Mouse (Mus musculus) CH12.LX (cell line): ENCODE measurements around the gene Slc9a3r2. TPM values are rescaled to one million over a fixed set of nuclear protein-coding genes. Genes with fewer than 3 reads are reported as not detected.

Source experiments
- DNase-seq: peaks from one replicate; pipeline ENCODE4 v3.0.0-alpha.2; 2013; ENCODE audit errors: extremely low read depth
- H3K27ac ChIP-seq: 2 replicates; pipeline ENCODE4 v1.5.1; 2012; ENCODE audit warnings: low read depth, mild to moderate bottlenecking, control low read depth, moderate library complexity; ENCODE audit not compliant: insufficient read depth
- H3K27me3 ChIP-seq: replicated peaks from 2 replicates; pipeline ENCODE3; 2012; ENCODE audit warnings: inconsistent platforms
- H3K36me3 ChIP-seq, 2 experiments: replicated peaks in 1 of 2; 2 replicates each; pipeline versions ENCODE3 to v1.6.1; 2012; ENCODE audit warnings: inconsistent platforms in 1 of 2, low read length in 1 of 2, mild to moderate bottlenecking in 1 of 2, mixed read lengths in 1 of 2, moderate library complexity in 1 of 2; ENCODE audit not compliant: control insufficient read depth in 1 of 2, insufficient read depth in 1 of 2
- H3K4me1 ChIP-seq, 2 experiments: 2 replicates each; pipeline ENCODE4 v1.6.1; 2012; ENCODE audit warnings: inconsistent platforms in 1 of 2, moderate library complexity in 1 of 2; ENCODE audit not compliant: insufficient read depth in 2 of 2, control insufficient read depth in 1 of 2
- H3K4me2 ChIP-seq: 2 replicates; pipeline ENCODE4 v1.6.1; 2012; ENCODE audit warnings: low read depth, mild to moderate bottlenecking, control low read depth; ENCODE audit not compliant: poor library complexity, insufficient read depth, severe bottlenecking
- H3K4me3 ChIP-seq, 3 experiments: fragments of 150-350 bp in 1 of 3; sonication (generic) in 1 of 3; replicated peaks in 1 of 3; 2 replicates each; pipeline versions ENCODE3 to v1.5.1; 2011 to 2012; ENCODE audit warnings: low read depth in 2 of 3, low read length in 2 of 3, mild to moderate bottlenecking in 2 of 3, moderate library complexity in 2 of 3, control low read depth in 1 of 3, improper control_type of control experiment in 1 of 3, inconsistent platforms in 1 of 3, mixed read lengths in 1 of 3; ENCODE audit not compliant: poor library complexity in 1 of 3
- H3K79me2 ChIP-seq: replicated peaks from 2 replicates; pipeline ENCODE4 v1.6.1; 2012; ENCODE audit warnings: mild to moderate bottlenecking, moderate library complexity; ENCODE audit not compliant: control insufficient read depth, poor library complexity, insufficient read depth, severe bottlenecking; ENCODE audit errors: extremely low read depth
- H3K9ac ChIP-seq: 2 replicates; pipeline ENCODE4 v1.6.1; 2012; ENCODE audit warnings: low read depth, mild to moderate bottlenecking, control low read depth, moderate library complexity; ENCODE audit not compliant: insufficient read depth
- H3K9me3 ChIP-seq: replicated peaks from 2 replicates; pipeline ENCODE3; 2012; ENCODE audit warnings: low read length, inconsistent platforms, mixed read lengths
- CHD2 ChIP-seq: IDR thresholded peaks from 2 replicates; pipeline ENCODE4 v1.6.1; 2011; ENCODE audit warnings: low read length, improper control_type of control experiment
- E2F4 ChIP-seq: IDR thresholded peaks from 2 replicates; pipeline ENCODE4 v1.6.1; 2011; ENCODE audit warnings: low read depth, low read length, improper control_type of control experiment; ENCODE audit not compliant: insufficient replicate concordance
- GABPA ChIP-seq: IDR thresholded peaks from 2 replicates; pipeline ENCODE4 v1.6.1; 2012; ENCODE audit warnings: low read depth, low read length, improper control_type of control experiment, inconsistent platforms; ENCODE audit not compliant: insufficient replicate concordance
- IRF4 ChIP-seq: IDR thresholded peaks from 2 replicates; pipeline ENCODE4 v1.6.1; 2014; ENCODE audit warnings: low read depth, mild to moderate bottlenecking, inconsistent platforms, low read length, improper control_type of control experiment
- MAZ ChIP-seq: IDR thresholded peaks from 2 replicates; pipeline ENCODE4 v1.6.1; 2012; ENCODE audit warnings: low read depth, mild to moderate bottlenecking, inconsistent platforms, low read length, improper control_type of control experiment, moderate library complexity
- NELFE ChIP-seq: IDR thresholded peaks from 2 replicates; pipeline ENCODE4 v1.6.1; 2011; ENCODE audit warnings: low read depth, low read length, improper control_type of control experiment
- POLR2A ChIP-seq: IDR thresholded peaks from 2 replicates; pipeline ENCODE4 v1.6.1; 2011; ENCODE audit warnings: low read depth, mild to moderate bottlenecking, improper control_type of control experiment, low read length
- POLR2AphosphoS2 ChIP-seq: IDR thresholded peaks from 2 replicates; pipeline ENCODE4 v1.6.1; 2011; ENCODE audit warnings: low read depth, low read length, improper control_type of control experiment
- SIN3A ChIP-seq: IDR thresholded peaks from 2 replicates; pipeline ENCODE4 v1.6.1; 2012; ENCODE audit warnings: low read length, improper control_type of control experiment, inconsistent platforms
- SMC3 ChIP-seq: IDR thresholded peaks from 2 replicates; pipeline ENCODE4 v1.6.1; 2011; ENCODE audit warnings: low read depth, low read length, improper control_type of control experiment
- TCF12 ChIP-seq: IDR thresholded peaks from 2 replicates; pipeline ENCODE4 v1.6.1; 2014; ENCODE audit warnings: low read depth, mild to moderate bottlenecking, inconsistent platforms, low read length, improper control_type of control experiment
- USF2 ChIP-seq: conservative IDR thresholded peaks from 2 replicates; pipeline ENCODE4 v1.6.1; 2011; ENCODE audit warnings: low read depth, low read length, improper control_type of control experiment
- ZC3H11A ChIP-seq: IDR thresholded peaks from 2 replicates; pipeline ENCODE4 v1.6.1; 2012; ENCODE audit warnings: low read depth, mild to moderate bottlenecking, inconsistent platforms, low read length, improper control_type of control experiment
- ZKSCAN1 ChIP-seq: IDR thresholded peaks from 2 replicates; pipeline ENCODE4 v1.6.1; 2012; ENCODE audit warnings: low read depth, inconsistent platforms, low read length, improper control_type of control experiment, borderline replicate concordance
- ZMIZ1 ChIP-seq: IDR thresholded peaks from 2 replicates; pipeline ENCODE4 v1.6.1; 2012; ENCODE audit warnings: low read depth, mild to moderate bottlenecking, inconsistent platforms, low read length, improper control_type of control experiment
- ZNF384 ChIP-seq: IDR thresholded peaks from 2 replicates; pipeline ENCODE4 v1.6.1; 2012; ENCODE audit warnings: low read depth, low read length, improper control_type of control experiment, inconsistent platforms
- dilution Hi-C: fragments of 300-500 bp; cut with MboI; formaldehyde crosslinking; loops from 2 replicates; pipeline ENCODE4 v1.14.3; 2020; ENCODE audit warnings: low sequenced_read_pairs; ENCODE audit not compliant: extremely low pct_unique_long_range_greater_than_20kb, extremely low pct_ligation_motif_present
- in situ Hi-C: fragments of 300-500 bp; cut with MboI; formaldehyde crosslinking; loops from 3 replicates; pipeline ENCODE4 v1.14.3; 2019; ENCODE audit warnings: low sequenced_read_pairs, low pct_ligation_motif_present, low pct_unique_long_range_greater_than_20kb, mixed read lengths
- polyA plus RNA-seq: library from polyadenylated mRNA; unstranded; fragments of >175 nt; gene quantifications from 2 replicates; pipeline ENCODE4 v1.2.1, GENCODE M21; 2012; ENCODE audit warnings: low read depth; ENCODE audit not compliant: insufficient read length
- total RNA-seq, 2 experiments: library from RNA; depleted of rRNA; stranded (reverse); fragments of 300-350 nt in 1 of 2; fragments of >200 nt in 1 of 2; gene quantifications; 2 replicates each; pipeline ENCODE4 v1.2.3; 2012 to 2014

Gene Slc9a3r2
- total and polyA plus RNA-seq, 3 experiments: 2.1 to 5.5 (median 4.8) TPM

GRCm38 (mm10) chr17:24636781-24637481 is 13.2 kb downstream of the Slc9a3r2 start:
- TF ChIP-seq ZC3H11A (no peak), ZNF384 (no peak), SIN3A (no peak), IRF4 (no peak), POLR2A (no peak), E2F4 (no peak), ZKSCAN1 (no peak), SMC3 (no peak), NELFE (no peak)
- no peaks in the 10 kb centered on the region for H3K27me3 ChIP-seq
- no peaks in the 10 kb centered on the region for H3K79me2 ChIP-seq
- dilution Hi-C loops (no loop called here), in situ Hi-C loops (no loop called here)
- peaks cover 0 to 60% of the 10 kb centered on the region in 2 experiments for H3K36me3 ChIP-seq
- no peak overlapping the region for H3K9ac ChIP-seq
- H3K9me3 ChIP-seq: no peaks in the 10 kb centered on the region
- no peak overlapping the region for H3K4me2 ChIP-seq
- no peak overlapping the region for H3K4me3 ChIP-seq
- no peak overlapping the region for H3K27ac ChIP-seq
- H3K4me1 ChIP-seq: peaks cover 3 to 45% of the 10 kb centered on the region in 2 experiments; a peak in 2 of 4 replicates
- DNase-seq: no peak

GRCm38 (mm10) chr17:24635694-24636093 is 14.4 kb downstream of the Slc9a3r2 start:
- H3K27ac ChIP-seq: no peak overlapping the region
- in situ Hi-C loops (no loop called here), dilution Hi-C loops (no loop called here)
- H3K9ac ChIP-seq: no peak overlapping the region
- DNase-seq: no peak
- H3K4me3 ChIP-seq: no peak overlapping the region
- peaks cover 6 to 50% of the 10 kb centered on the region in 2 experiments; a peak in 3 of 4 replicates for H3K4me1 ChIP-seq
- no peaks in the 10 kb centered on the region for H3K79me2 ChIP-seq
- no peaks in the 10 kb centered on the region for H3K27me3 ChIP-seq
- TF ChIP-seq GABPA (no peak), POLR2A (no peak), TCF12 (no peak), ZMIZ1 (no peak), MAZ (no peak), POLR2AphosphoS2 (no peak)
- H3K36me3 ChIP-seq: peaks cover 0 to 61% of the 10 kb centered on the region in 2 experiments
- H3K9me3 ChIP-seq: no peaks in the 10 kb centered on the region
- no peak overlapping the region for H3K4me2 ChIP-seq

- Histone ChIP-seq H3K36me3 (peaks cover 3 to 61% of the 10 kb centered on the region in 2 experiments), H3K27me3 (no peaks in the 10 kb centered on the region), H3K27ac (no peak overlapping the region), H3K4me1 (peaks cover 6 to 50% of the 10 kb centered on the region in 2 experiments; a peak in 3 of 4 replicates), H3K4me2 (no peak overlapping the region), H3K9ac (no peak overlapping the region)
- no peak for DNase-seq
- no peak for TF ChIP-seq POLR2A
- TF ChIP-seq CHD2: no peak
- no peak for TF ChIP-seq USF2
- TF ChIP-seq, all 38 proteins: peak for 0
- H3K9me3 ChIP-seq: no peaks in the 10 kb centered on the region
- in situ Hi-C loops: no loop called here
- no peaks in the 10 kb centered on the region for H3K79me2 ChIP-seq
- H3K4me3 ChIP-seq: no peak overlapping the region
- dilution Hi-C loops: no loop called here
Measured at GRCm38 (mm10) chr17:24635024-24635423, 15.1 kb downstream of the Slc9a3r2 start.
